Mouse (Mus musculus) ES-Bruce4 (cell line): ENCODE measurements around the gene Shank1.

Experiments
- CTCF ChIP-seq: IDR thresholded peaks from one replicate; pipeline ENCODE4 v1.8.1; 2011; ENCODE audit warnings: low read depth, low read length
- EP300 ChIP-seq: IDR thresholded peaks from 2 replicates; pipeline ENCODE4 v1.6.1; 2011; ENCODE audit warnings: low read depth, low read length; ENCODE audit not compliant: insufficient read depth

GRCm38 (mm10) chr7:44273446-44273845, 36.6 kb upstream of the Shank1 start:
- TF ChIP-seq EP300 (no peak), CTCF (no peak)
